Mouse (Mus musculus): ENCODE measurements around the gene Actr1a. TPM values are rescaled to one million over a fixed set of nuclear protein-coding genes. Genes with fewer than 3 reads are reported as not detected.

Actr1a gene
- total RNA-seq, 2 experiments from 2014 or later = 49.4 to 51.8 TPM

DNA sequence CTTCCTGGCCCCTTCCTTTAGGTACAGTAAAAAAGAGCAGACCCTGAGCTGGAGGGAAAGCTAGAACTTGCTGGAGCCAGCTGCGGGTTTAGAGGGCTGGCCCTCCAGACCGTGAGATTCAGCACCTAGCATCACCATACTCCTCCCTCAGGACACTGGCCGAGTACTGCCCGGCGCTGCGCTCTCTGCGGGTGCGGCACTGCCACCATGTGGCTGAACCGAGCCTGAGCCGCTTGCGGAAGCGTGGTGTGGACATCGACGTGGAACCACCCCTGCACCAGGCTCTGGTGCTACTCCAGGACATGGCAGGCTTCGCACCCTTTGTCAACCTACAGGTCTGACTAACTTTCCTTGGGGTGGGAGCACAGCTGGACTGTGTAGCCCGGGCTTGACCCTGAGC is 65.6 kb downstream of the Actr1a start:
- DNase-seq = peak; percentile 65 to 68
- intact Hi-C loops (cut with DNase I) = no loop called here

DNA sequence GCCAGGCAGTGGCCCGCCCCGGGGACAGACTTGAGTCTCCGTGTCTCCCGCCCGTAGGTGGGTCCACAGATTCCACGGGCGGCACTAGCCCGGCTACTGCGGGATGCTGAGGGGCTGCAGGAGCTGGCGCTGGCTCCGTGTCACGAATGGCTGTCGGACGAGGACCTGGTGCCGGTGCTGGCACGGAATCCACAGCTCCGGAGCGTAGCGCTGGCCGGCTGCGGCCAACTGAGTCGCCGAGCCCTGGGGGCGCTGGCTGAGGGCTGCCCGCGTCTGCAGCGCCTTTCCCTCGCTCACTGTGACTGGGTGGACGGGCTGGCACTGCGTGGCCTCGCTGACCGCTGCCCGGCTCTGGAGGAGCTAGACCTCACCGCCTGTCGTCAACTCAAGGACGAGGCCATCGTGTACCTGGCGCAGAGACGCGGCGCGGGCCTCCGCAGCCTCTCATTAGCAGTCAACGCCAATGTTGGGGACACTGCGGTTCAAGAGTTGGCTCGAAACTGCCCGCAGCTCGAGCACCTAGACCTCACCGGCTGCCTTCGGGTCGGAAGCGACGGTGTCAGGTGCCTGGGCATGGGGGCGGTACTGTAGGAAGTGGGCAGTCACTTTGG is 66.4 kb downstream of the Actr1a start:
- intact Hi-C loops (cut with DNase I) = no loop called here
- DNase-seq = no peak

DNA sequence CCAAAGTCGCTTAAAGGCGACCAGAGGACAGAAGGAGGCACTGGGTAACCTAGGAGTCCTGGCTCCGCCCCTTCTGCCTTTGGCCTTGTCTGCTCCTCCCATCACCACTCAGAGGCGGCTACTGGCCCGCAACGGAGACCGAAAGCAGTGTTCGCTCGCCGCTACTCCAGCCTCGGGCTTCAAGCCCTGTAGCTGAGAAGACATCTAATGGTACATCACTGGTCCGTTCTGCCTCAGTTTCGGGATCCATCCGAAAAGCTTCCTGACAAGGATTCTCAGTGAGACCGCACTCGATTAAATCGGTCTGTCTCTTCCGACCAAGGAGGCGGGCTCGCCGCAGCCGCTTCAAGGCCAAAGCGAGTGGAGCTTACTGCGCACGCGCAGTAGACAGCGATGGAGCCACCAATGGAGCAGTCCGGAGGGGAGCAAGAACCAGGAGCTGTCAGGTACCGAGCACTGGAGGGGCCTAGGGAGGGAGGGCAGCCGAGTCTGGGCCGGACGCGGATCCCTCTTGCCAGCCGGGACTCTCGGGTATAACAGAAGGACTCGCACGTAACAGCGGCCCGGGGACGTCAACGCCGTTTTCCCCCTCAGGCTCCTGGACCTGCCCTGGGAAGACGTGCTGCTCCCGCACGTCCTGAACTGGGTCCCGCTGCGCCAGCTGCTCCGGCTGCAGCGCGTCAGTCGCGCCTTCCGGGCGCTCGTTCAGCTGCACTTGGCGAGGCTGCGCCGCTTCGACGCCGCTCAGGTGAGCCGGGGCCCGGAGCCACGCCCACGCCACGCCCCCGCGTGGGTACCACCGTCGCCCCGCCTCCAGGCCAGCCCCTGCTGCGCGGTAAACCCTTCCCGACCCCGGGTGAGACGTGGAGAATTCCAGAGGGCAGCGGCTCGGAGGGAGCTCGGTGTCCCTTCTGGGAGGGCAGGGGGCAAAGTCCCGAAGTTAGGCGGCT is 67.2 kb downstream of the Actr1a start, which contains the start of gene Fbxl15:
Gene Fbxl15, plus strand, starts transcription at position 104 of the 950 bp plus-strand sequence.
- intact Hi-C loops (cut with DNase I) = no loop called here
- peak; percentile 91 to 95 for DNase-seq

DNA sequence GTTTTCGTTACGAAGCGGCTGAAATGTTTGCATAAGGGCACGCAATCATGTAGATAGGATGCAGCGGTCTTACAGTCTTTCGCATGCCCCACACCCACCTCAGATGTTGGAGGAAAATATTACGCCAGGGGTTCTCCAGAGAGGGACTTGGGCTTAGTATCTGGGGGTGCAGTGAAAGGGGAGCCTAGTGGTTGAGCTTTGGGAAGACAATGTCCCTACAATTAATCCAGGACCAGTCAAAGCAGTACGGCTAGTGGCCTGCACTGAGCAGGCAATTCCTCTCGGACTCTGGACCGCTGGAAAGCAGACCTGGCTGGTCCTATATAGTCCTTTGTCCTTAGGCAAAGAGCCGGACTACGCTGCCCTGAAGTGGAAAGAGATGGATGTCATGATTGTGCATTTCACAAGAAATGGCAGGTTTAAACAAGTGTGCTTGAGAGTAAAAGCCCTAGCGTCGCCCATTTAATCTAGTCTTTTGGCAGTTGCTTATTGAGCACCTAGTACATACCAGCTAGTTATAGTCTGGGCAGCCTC is 68.0 kb downstream of the Actr1a start:
- intact Hi-C loops (cut with DNase I) = loop anchor here (2.0 kb wide), 1 partner anchor 17 kb away; no protein-coding TSS in a partner anchor

More for the DNA sequence above, 68.0 kb downstream of the Actr1a start:
- no peak for DNase-seq

Small RNA genes lying within 50 kb of the gene (microRNA-seq; reads per million reads assigned to microRNA genes)
- gene Mir146b = 0 to 0.72 reads per million in 2 experiments

Other genes with a start within 250 kb of the Actr1a start
- 1 to 10 TPM; 5.0 to 9.7 TPM for gene Pitx3, start 247.4 kb downstream of the Actr1a start, total RNA-seq (2021)
- gene Gbf1, start 243.2 kb downstream of the Actr1a start, total RNA-seq (2021) = 10 to 100 TPM; 42.9 to 48.0 TPM
- gene Nfkb2, start 91.4 kb downstream of the Actr1a start, total RNA-seq (2021) = 1 to 10 TPM; 7.3 to 8.6 TPM
- gene Psd, start 68.6 kb downstream of the Actr1a start, total RNA-seq (2021) = under 1 TPM; 0.51 to 0.62 TPM
- 1 to 10 TPM; 2.7 to 2.9 TPM for gene Fbxl15, start 67.6 kb downstream of the Actr1a start, total RNA-seq (2021)
- gene Cuedc2, start 57.0 kb downstream of the Actr1a start, total RNA-seq (2021) = 10 to 100 TPM; 55.9 to 56.4 TPM
- 1 to 10 TPM in 1 of 2 experiments, under 1 TPM in 1; 0.79 to 1.1 TPM for gene Mfsd13a, start 54.6 kb downstream of the Actr1a start, total RNA-seq (2021)
- gene 2310034G01Rik, start 45.4 kb downstream of the Actr1a start, total RNA-seq (2021) = under 1 TPM; 0.25 to 0.38 TPM
- gene Sufu, start 1.1 kb upstream of the Actr1a start, total RNA-seq (2021) = 1 to 10 TPM; 4.6 to 5.1 TPM
- gene Trim8, start 106.0 kb upstream of the Actr1a start, total RNA-seq (2021) = 10 to 100 TPM; 19.0 to 19.2 TPM
- 10 to 100 TPM; 44.6 to 60.8 TPM for gene Arl3, start 177.4 kb upstream of the Actr1a start, total RNA-seq (2021)
- gene Sfxn2, start 177.6 kb upstream of the Actr1a start, total RNA-seq (2021) = 1 to 10 TPM; 2.7 to 4.1 TPM
- gene Wbp1l, start 203.3 kb upstream of the Actr1a start, total RNA-seq (2021) = 10 to 100 TPM; 56.2 to 66.2 TPM